Mouse (Mus musculus): ENCODE results near the gene Susd1.

Susd1 gene

GRCm38 (mm10) chr4:59279111-59279510 lies 159.3 kb downstream of the Susd1 start:
- DNase-seq = peak in 1 of 2 experiments; percentile 15

- no peak for DNase-seq
Measured at GRCm38 (mm10) chr4:59278410-59278809, 160.0 kb downstream of the Susd1 start.

GRCm38 (mm10) chr4:59277958-59278357 lies 160.5 kb downstream of the Susd1 start:
- DNase-seq = no peak

GRCm38 (mm10) chr4:59275956-59276355 lies 162.5 kb downstream of the Susd1 start:
- DNase-seq = peak; percentile 14 to 28

- no peak for DNase-seq
Measured at GRCm38 (mm10) chr4:59275494-59275893, 162.9 kb downstream of the Susd1 start.

GRCm38 (mm10) chr4:59274136-59274535 lies 164.3 kb downstream of the Susd1 start:
- no peak for DNase-seq

- DNase-seq = no peak
Measured at GRCm38 (mm10) chr4:59273342-59273741, 165.1 kb downstream of the Susd1 start.

- DNase-seq = no peak
Measured at GRCm38 (mm10) chr4:59265631-59266030, 172.8 kb downstream of the Susd1 start.

- no peak for DNase-seq
Measured at GRCm38 (mm10) chr4:59265182-59265581, 173.3 kb downstream of the Susd1 start.
